Mouse (Mus musculus) embryonic facial prominence, embryonic 15.5 days (tissue): ENCODE results near the gene Tubg2. TPM values are rescaled to one million over a fixed set of nuclear protein-coding genes. Genes with fewer than 3 reads are reported as not detected.

Source experiments
- ATAC-seq: fragments of 200-750 bp; cut with Nextera tagmentation; 2 replicates; pipeline ENCODE4 v1.8.0; 2017; ENCODE audit warnings: low read depth, moderate TSS enrichment; ENCODE audit not compliant: insufficient number of reproducible peaks, low FRiP score, low TSS enrichment
- H3K27ac ChIP-seq: fragments of 300-500 bp; sonication (generic); replicated peaks from 2 replicates; pipeline ENCODE4 v1.5.1; 2015; ENCODE audit warnings: mild to moderate bottlenecking, inconsistent platforms
- H3K27me3 ChIP-seq: fragments of 300-500 bp; sonication (generic); 2 replicates; pipeline ENCODE4 v1.6.1; 2015; ENCODE audit warnings: inconsistent platforms
- H3K36me3 ChIP-seq: fragments of 300-500 bp; sonication (generic); 2 replicates; pipeline ENCODE4 v1.6.1; 2015; ENCODE audit warnings: mild to moderate bottlenecking, inconsistent platforms
- H3K4me1 ChIP-seq: fragments of 300-500 bp; sonication (generic); 2 replicates; pipeline ENCODE4 v1.6.1; 2015; ENCODE audit warnings: inconsistent platforms
- H3K4me2 ChIP-seq: fragments of 300-500 bp; sonication (generic); replicated peaks from 2 replicates; pipeline ENCODE4 v1.6.1; 2015; ENCODE audit warnings: mild to moderate bottlenecking, inconsistent platforms
- H3K4me3 ChIP-seq: fragments of 300-500 bp; sonication (generic); replicated peaks from 2 replicates; pipeline ENCODE4 v1.5.1; 2015; ENCODE audit warnings: mild to moderate bottlenecking, inconsistent platforms
- H3K9ac ChIP-seq: fragments of 300-500 bp; sonication (generic); 2 replicates; pipeline ENCODE4 v1.6.1; 2015; ENCODE audit warnings: inconsistent platforms
- H3K9me3 ChIP-seq: fragments of 300-500 bp; sonication (generic); replicated peaks from 2 replicates; pipeline ENCODE4 v1.6.1; 2016; ENCODE audit warnings: inconsistent platforms
- WGBS: fragments of 180-500 bp; shearing (Covaris S2); methylation state at CpG from one replicate; pipeline ENCODE4 v1.1.7; 2015; 5-methylcytosine and 5-hydroxymethylcytosine counted together
- polyA plus RNA-seq: library from polyadenylated mRNA; unstranded; fragments of >200 nt; fragmentation: Nextera tagmentation; extraction: Ambion mirVana; gene quantifications from 2 replicates; pipeline ENCODE4 v1.2.1, GENCODE M21; 2015

The Tubg2 gene
- polyA plus RNA-seq, 1 experiment from 2014 or later, result 11.9 TPM

GRCm38 (mm10) chr11:101173631-101174388 lies 18.1 kb downstream of the Tubg2 start:
- H3K9ac ChIP-seq, result peak overlapping the region; percentile 33
- H3K4me1 ChIP-seq, result peaks cover 82% of the 10 kb centered on the region
- peak overlapping the region; percentile 82 for H3K4me2 ChIP-seq
- WGBS, result 2% methylated on average over 61 of the region's 61 CpGs
- H3K27me3 ChIP-seq, result peaks cover 42% of the 10 kb centered on the region
- peak overlapping the region; percentile 82 for H3K27ac ChIP-seq
- peak overlapping the region; percentile 42 for H3K4me3 ChIP-seq
- H3K36me3 ChIP-seq, result no peaks in the 10 kb centered on the region
- H3K9me3 ChIP-seq, result no peaks in the 10 kb centered on the region
- 0 out of 2 replicates have a peak, but pooled peaks have one; percentile 25 for ATAC-seq

DNA sequence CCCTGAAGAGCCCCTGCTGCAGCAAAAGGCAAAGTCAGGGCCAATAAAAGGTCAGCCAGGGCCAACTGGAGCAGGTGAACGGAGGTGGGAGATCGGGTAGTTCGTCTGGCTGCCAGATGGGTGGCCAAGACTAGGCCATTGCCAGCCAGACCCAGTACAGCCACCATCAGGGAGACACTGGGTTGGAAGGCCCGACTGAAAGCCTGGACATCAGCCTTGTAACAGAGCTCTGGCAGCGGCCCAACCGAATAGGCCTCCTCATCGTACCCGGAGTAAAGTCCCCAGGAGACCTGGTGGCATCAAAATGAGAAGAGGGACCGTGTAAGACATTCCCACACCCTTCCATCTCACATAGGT lies 18.7 kb downstream of the Tubg2 start:
- H3K4me2 ChIP-seq, result peak overlapping the region; percentile 82
- peaks cover 76% of the 10 kb centered on the region for H3K4me1 ChIP-seq
- peaks cover 45% of the 10 kb centered on the region for H3K27me3 ChIP-seq
- 29% methylated on average over 9 of the region's 9 CpGs for WGBS
- peak overlapping the region; percentile 33 for H3K9ac ChIP-seq
- H3K4me3 ChIP-seq, result peak overlapping the region; percentile 42
- H3K27ac ChIP-seq, result peak overlapping the region; percentile 82; the same call in 1 of the 2 replicates
- ATAC-seq, result no peak
- no peaks in the 10 kb centered on the region for H3K9me3 ChIP-seq
- no peaks in the 10 kb centered on the region for H3K36me3 ChIP-seq

GRCm38 (mm10) chr11:101174851-101175628 lies 19.3 kb downstream of the Tubg2 start, which contains the start of gene Ccr10:
Ccr10 (minus strand) TSS chr11:101175443.
- no peak within 1 kb of the TSS for H3K27ac ChIP-seq
- H3K9me3 ChIP-seq, result no peaks in the 10 kb centered on the region
- H3K4me2 ChIP-seq, result peak within 1 kb of the TSS; percentile 82
- H3K36me3 ChIP-seq, result no peaks in the 10 kb centered on the region
- H3K4me1 ChIP-seq, result peaks cover 70% of the 10 kb centered on the region
- no peak for ATAC-seq
- 11% methylated on average over 14 of the region's 14 CpGs for WGBS
- H3K4me3 ChIP-seq, result peak within 1 kb of the TSS; percentile 42
- peak within 1 kb of the TSS; percentile 33 for H3K9ac ChIP-seq
- peaks cover 46% of the 10 kb centered on the region for H3K27me3 ChIP-seq

- Histone ChIP-seq H3K27me3 (peaks cover 46% of the 10 kb centered on the region), H3K27ac (no peak overlapping the region), H3K4me1 (peaks cover 66% of the 10 kb centered on the region)
These were observed 20.0 kb downstream of the Tubg2 start for GRCm38 (mm10) chr11:101175636-101176116.

DNA sequence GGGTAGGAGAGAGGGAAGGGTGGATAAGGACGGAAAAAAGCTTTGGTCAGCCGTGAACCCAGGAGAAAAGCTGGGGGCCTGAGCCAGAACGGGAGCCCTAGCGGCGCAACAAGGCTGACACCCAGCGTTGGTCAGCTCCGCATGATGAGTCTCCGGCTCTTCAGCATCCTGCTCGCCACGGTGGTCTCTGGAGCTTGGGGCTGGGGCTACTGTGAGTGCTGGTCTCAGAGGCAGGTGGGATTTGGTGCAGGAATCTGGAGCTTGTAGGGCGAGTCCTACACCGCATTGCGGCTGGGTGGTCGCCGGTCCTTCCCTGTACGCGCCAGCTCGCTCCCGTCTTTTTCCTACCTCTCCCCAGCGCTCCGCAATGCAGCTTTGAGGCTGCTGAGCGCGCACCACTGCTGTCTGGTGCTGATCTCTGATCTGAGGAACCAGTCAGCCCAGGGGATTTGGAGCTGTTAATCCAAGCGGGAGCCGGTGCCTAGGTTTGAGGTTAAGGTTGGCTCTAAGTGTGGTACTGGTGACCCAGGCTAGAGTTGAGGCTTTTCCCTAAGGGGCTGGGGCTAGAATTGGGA lies 20.5 kb downstream of the Tubg2 start:
- no peaks in the 10 kb centered on the region for H3K9me3 ChIP-seq
- peak overlapping the region; percentile 32 for H3K4me3 ChIP-seq
- no peak for ATAC-seq
- peaks cover 66% of the 10 kb centered on the region for H3K4me1 ChIP-seq
- H3K36me3 ChIP-seq, result no peaks in the 10 kb centered on the region
- H3K9ac ChIP-seq, result no peak overlapping the region
- no peak overlapping the region for H3K27ac ChIP-seq
- under 1% methylated on average over 25 of the region's 25 CpGs for WGBS
- H3K4me2 ChIP-seq, result peak overlapping the region; percentile 50
- peaks cover 46% of the 10 kb centered on the region for H3K27me3 ChIP-seq

More at GRCm38 (mm10) chr11:101175636-101176116, 20.0 kb downstream of the Tubg2 start:
- H3K4me2 ChIP-seq, result peak overlapping the region; percentile 82
- no peaks in the 10 kb centered on the region for H3K9me3 ChIP-seq
- H3K9ac ChIP-seq, result no peak overlapping the region
- peak overlapping the region; percentile 32 for H3K4me3 ChIP-seq
- no peaks in the 10 kb centered on the region for H3K36me3 ChIP-seq
- no peak for ATAC-seq
- 8% methylated on average over 11 of the region's 11 CpGs for WGBS

GRCm38 (mm10) chr11:101176933-101177773 lies 21.4 kb downstream of the Tubg2 start:
- Histone ChIP-seq H3K9ac (no peak overlapping the region), H3K27ac (no peak overlapping the region), H3K4me3 (peak overlapping the region; percentile 32; the same call in 1 of the 2 replicates), H3K27me3 (peaks cover 46% of the 10 kb centered on the region), H3K36me3 (no peaks in the 10 kb centered on the region), H3K9me3 (no peaks in the 10 kb centered on the region), H3K4me2 (peak overlapping the region; percentile 50; the same call in 1 of the 2 replicates), H3K4me1 (peaks cover 60% of the 10 kb centered on the region)
- ATAC-seq, result no peak
- 27% methylated on average over 22 of the region's 22 CpGs for WGBS

GRCm38 (mm10) chr11:101178061-101179058 lies 22.7 kb downstream of the Tubg2 start:
- Histone ChIP-seq H3K4me2 (peak overlapping the region; percentile 10; the same call in 1 of the 2 replicates), H3K27ac (no peak overlapping the region), H3K4me3 (no peak overlapping the region), H3K9me3 (no peaks in the 10 kb centered on the region), H3K9ac (no peak overlapping the region), H3K36me3 (no peaks in the 10 kb centered on the region), H3K27me3 (peaks cover 46% of the 10 kb centered on the region), H3K4me1 (peaks cover 49% of the 10 kb centered on the region)
- no peak for ATAC-seq
- WGBS, result 50% methylated on average over 36 of the region's 36 CpGs

DNA sequence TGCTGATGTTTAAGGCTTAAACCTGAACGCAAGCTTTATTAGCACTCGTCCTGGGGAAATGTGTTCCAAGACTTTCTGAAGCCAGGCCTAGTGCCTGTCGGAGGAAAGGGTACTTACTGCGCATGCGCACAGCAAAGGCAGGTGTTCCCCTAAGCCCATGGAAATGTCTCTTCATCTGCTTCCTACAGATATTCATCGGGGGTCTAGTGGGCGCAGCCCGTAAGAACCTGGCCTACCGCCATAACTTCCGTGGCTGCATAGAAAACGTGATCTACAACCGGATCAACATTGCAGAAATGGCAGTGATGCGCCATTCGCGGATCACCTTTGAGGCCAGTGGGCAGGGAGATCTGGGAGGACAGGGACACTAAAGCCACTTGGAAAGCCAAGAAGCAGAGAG lies 23.6 kb downstream of the Tubg2 start:
- 77% methylated on average over 15 of the region's 15 CpGs for WGBS
- peaks cover 43% of the 10 kb centered on the region for H3K27me3 ChIP-seq
- no peaks in the 10 kb centered on the region for H3K36me3 ChIP-seq
- peaks cover 40% of the 10 kb centered on the region for H3K4me1 ChIP-seq
- no peak overlapping the region for H3K27ac ChIP-seq
- no peak overlapping the region for H3K9ac ChIP-seq
- H3K4me2 ChIP-seq, result no peak overlapping the region
- H3K4me3 ChIP-seq, result no peak overlapping the region
- no peaks in the 10 kb centered on the region for H3K9me3 ChIP-seq
- ATAC-seq, result no peak

GRCm38 (mm10) chr11:101180261-101180660 lies 24.6 kb downstream of the Tubg2 start:
- Histone ChIP-seq H3K9me3 (no peaks in the 10 kb centered on the region), H3K4me1 (peaks cover 30% of the 10 kb centered on the region), H3K4me2 (no peak overlapping the region), H3K9ac (no peak overlapping the region), H3K4me3 (no peak overlapping the region), H3K36me3 (no peaks in the 10 kb centered on the region), H3K27ac (no peak overlapping the region), H3K27me3 (peaks cover 34% of the 10 kb centered on the region)
- no peak for ATAC-seq
- WGBS, result 74% methylated on average over 17 of the region's 17 CpGs
